Mouse (Mus musculus) small intestine, adult 2 months (tissue): ENCODE results near the gene Arhgap22. TPM values are rescaled to one million over a fixed set of nuclear protein-coding genes. Genes with fewer than 3 reads are reported as not detected.
A peak's percentile ranks its signal among the peaks of the same experiment; 100 is the strongest.

Experiments
- H3K27ac ChIP-seq: fragments of 200-500 bp; 2 replicates; pipeline ENCODE4 v1.5.1; 2012; ENCODE audit warnings: low read depth, low read length, control low read depth, inconsistent platforms; ENCODE audit not compliant: insufficient read depth
- H3K27me3 ChIP-seq: fragments of 200-500 bp; 2 replicates; pipeline ENCODE4 v1.6.1; 2012; ENCODE audit warnings: mild to moderate bottlenecking, moderate library complexity, low read length, inconsistent platforms; ENCODE audit not compliant: control insufficient read depth, insufficient read depth
- H3K36me3 ChIP-seq: fragments of 200-500 bp; 2 replicates; pipeline ENCODE4 v1.6.1; 2012; ENCODE audit warnings: mild to moderate bottlenecking, low read length, control low read depth, inconsistent platforms; ENCODE audit not compliant: control insufficient read depth, insufficient read depth
- H3K4me1 ChIP-seq: fragments of 200-500 bp; 2 replicates; pipeline ENCODE4 v1.6.1; 2012; ENCODE audit warnings: low read length, inconsistent platforms, mixed read lengths; ENCODE audit not compliant: control insufficient read depth, insufficient read depth, insufficient read length
- H3K4me3 ChIP-seq: fragments of 200-500 bp; 2 replicates; pipeline ENCODE4 v1.5.1; 2012; ENCODE audit warnings: low read depth, mild to moderate bottlenecking, control low read depth, inconsistent platforms, low read length, moderate library complexity
- CTCF ChIP-seq: fragments of 200-500 bp; IDR thresholded peaks from 2 replicates; pipeline ENCODE4 v1.5.1; 2012; ENCODE audit warnings: low read depth, mild to moderate bottlenecking, control low read depth, inconsistent platforms, low read length, moderate library complexity, mixed read lengths; ENCODE audit not compliant: insufficient replicate concordance, insufficient read length; ENCODE audit errors: extremely low read depth
- POLR2A ChIP-seq: fragments of 200-500 bp; IDR thresholded peaks from 2 replicates; pipeline ENCODE4 v1.6.1; 2012; ENCODE audit warnings: low read depth, mild to moderate bottlenecking, control low read depth, inconsistent platforms, low read length, moderate library complexity
- WGBS: fragments of 180-500 bp; shearing (Covaris S2); methylation state at CpG from one replicate; pipeline ENCODE4 v1.1.7; 2018; 5-methylcytosine and 5-hydroxymethylcytosine counted together
- polyA plus RNA-seq: library from polyadenylated mRNA; depleted of rRNA; stranded (reverse); fragments of >200 nt; gene quantifications from 2 replicates; pipeline ENCODE4 v1.2.3, GENCODE M21; 2012

Arhgap22 gene
- polyA plus RNA-seq, 1 experiment: 3.6 TPM

- Histone ChIP-seq H3K4me1 (peaks cover 7% of the 10 kb centered on the region), H3K27me3 (no peaks in the 10 kb centered on the region), H3K4me3 (no peak overlapping the region), H3K27ac (peak overlapping the region; percentile 11; the same call in 1 of the 2 replicates), H3K36me3 (no peaks in the 10 kb centered on the region)
- WGBS: 5% methylated on average over 4 of the region's 4 CpGs
- TF ChIP-seq CTCF (no peak), POLR2A (no peak)
These were observed 922 bp downstream of the Arhgap22 start for GRCm38 (mm10) chr14:33214767-33215128.

- no peak overlapping the region for H3K4me3 ChIP-seq
- TF ChIP-seq CTCF (no peak), POLR2A (no peak)
- no peaks in the 10 kb centered on the region for H3K27me3 ChIP-seq
- no peaks in the 10 kb centered on the region for H3K36me3 ChIP-seq
- H3K4me1 ChIP-seq: peaks cover 7% of the 10 kb centered on the region
- H3K27ac ChIP-seq: no peak overlapping the region
- 43% methylated on average over 1 of the region's 1 CpGs for whole genome bisulfite sequencing
These were observed 1.3 kb downstream of the Arhgap22 start for GRCm38 (mm10) chr14:33215163-33215562.

DNA sequence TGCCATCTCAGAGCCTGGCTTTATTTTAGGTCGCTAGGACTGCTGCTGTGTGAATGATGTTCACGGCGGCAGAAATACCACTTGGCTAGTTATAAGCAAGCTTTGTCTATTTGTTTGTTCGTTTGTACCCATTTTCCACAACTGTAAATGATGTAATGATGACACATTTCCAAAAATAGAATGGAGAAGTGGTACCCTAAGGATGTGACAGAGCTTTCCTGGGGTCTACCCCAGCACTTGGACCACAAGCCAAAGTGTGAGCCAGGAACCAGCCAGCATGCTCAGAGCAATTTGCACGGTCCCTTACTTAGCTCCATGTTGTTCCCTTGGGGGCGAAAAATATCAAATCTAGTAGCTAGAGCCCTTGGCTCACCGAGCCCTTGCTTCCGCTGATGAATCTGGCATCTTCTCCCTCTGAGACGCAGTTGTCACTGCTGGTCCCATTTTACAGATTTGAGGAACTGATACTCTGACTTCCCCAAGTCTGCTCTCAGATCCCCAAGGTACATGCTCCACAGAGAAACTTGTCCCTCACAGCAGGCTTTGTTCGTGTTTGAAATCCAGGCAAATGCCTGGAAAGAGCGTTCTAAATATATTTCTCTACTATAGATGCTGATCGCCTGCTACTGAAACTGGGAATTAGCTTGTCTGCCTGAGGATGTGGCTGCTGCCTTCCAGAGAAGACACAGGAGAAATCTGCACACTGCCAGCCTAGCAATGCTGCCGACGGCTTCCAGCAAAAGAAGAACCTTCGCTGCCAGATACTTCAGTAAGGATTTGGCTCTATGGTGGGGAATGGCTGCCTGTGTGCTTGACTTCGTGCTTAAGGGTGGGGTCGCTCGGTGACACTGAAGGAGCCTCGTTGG, 2.8 kb downstream of the Arhgap22 start:
- TF ChIP-seq CTCF: no peak
- TF ChIP-seq POLR2A: no peak
- H3K4me3 ChIP-seq: peak overlapping the region; percentile 12; the same call in 1 of the 2 replicates
- peaks cover 7% of the 10 kb centered on the region for H3K4me1 ChIP-seq
- H3K36me3 ChIP-seq: no peaks in the 10 kb centered on the region
- no peaks in the 10 kb centered on the region for H3K27me3 ChIP-seq
- no peak overlapping the region for H3K27ac ChIP-seq
- WGBS: 81% methylated on average over 19 of the region's 19 CpGs

GRCm38 (mm10) chr14:33225235-33225634, 11.4 kb downstream of the Arhgap22 start:
- H3K4me3 ChIP-seq: no peak overlapping the region
- no peaks in the 10 kb centered on the region for H3K36me3 ChIP-seq
- H3K27ac ChIP-seq: no peak overlapping the region
- TF ChIP-seq CTCF (no peak), POLR2A (no peak)
- H3K4me1 ChIP-seq: no peaks in the 10 kb centered on the region
- no peaks in the 10 kb centered on the region for H3K27me3 ChIP-seq
- WGBS: 89% methylated on average over 4 of the region's 4 CpGs

DNA sequence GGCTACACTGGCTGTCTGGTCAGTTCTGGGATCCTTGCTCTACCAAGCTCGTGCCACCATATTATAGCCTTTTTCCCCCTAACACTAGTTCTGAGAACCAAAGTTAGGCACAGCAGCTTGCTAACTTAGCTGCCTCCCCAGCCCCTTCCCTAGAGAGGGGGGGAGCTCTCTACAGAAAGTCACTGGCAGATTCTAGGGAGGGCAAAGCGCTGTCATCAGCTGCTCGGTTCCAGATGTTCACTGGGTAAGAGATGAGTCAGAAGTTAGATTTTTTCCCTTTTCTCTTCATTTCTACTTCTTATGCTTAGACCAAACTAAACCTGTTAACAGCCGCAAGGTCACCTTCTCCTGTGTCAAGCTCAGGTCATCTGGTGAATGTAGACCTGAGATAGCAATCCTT, 16.8 kb downstream of the Arhgap22 start:
- Histone ChIP-seq H3K27me3 (no peaks in the 10 kb centered on the region), H3K4me1 (no peaks in the 10 kb centered on the region), H3K27ac (no peak overlapping the region), H3K4me3 (no peak overlapping the region), H3K36me3 (no peaks in the 10 kb centered on the region)
- TF ChIP-seq POLR2A (no peak), CTCF (no peak)
- 71% methylated on average over 4 of the region's 4 CpGs for WGBS

DNA sequence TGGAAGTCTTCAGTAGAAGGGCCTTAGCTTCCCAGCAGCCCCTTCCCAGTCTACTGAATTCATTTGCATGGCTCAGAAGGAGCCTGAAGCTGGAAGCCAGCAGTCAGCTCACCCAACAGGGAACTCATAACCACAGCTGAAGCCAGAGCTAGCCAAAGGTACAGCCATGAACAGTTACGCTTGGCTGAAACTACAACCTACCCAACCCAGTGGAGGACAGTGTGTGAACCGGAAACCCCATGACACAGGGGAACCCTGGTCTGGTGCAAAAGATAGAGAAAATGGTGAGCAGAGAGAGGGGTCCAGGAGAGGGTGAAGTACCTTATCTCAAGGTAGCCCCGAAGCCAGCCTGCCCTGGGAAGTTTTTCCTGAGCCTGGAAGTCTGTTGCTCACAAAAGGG, 17.5 kb downstream of the Arhgap22 start:
- TF ChIP-seq POLR2A (no peak), CTCF (no peak)
- 68% methylated on average over 3 of the region's 3 CpGs for WGBS
- no peaks in the 10 kb centered on the region for H3K27me3 ChIP-seq

DNA sequence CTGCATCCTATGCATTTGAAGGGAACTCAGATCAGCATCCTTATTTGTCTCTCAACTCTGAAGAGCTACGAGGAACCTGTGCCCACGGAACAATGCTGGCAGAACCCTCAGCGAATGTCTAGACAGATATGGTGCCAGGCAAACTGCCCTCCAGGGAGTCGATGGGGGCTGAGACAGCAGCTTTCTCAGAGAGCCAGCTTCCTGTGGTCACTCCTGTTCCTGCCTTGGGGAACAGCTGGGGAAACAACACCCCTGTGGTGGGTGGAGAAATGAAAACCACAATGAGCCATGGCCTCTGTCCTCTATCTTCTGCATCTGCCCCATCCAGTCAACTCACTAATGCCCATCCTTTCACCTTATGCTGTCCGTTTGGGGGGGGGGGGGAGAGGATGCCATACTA, 18.2 kb downstream of the Arhgap22 start:
- 56% methylated on average over 5 of the region's 5 CpGs for WGBS
- no peaks in the 10 kb centered on the region for H3K36me3 ChIP-seq
- no peak overlapping the region for H3K27ac ChIP-seq
- TF ChIP-seq CTCF: no peak
- TF ChIP-seq POLR2A: no peak
- H3K27me3 ChIP-seq: no peaks in the 10 kb centered on the region
- no peaks in the 10 kb centered on the region for H3K4me1 ChIP-seq
- H3K4me3 ChIP-seq: no peak overlapping the region

More for the DNA sequence above, 17.5 kb downstream of the Arhgap22 start:
- Histone ChIP-seq H3K4me3 (no peak overlapping the region), H3K4me1 (no peaks in the 10 kb centered on the region), H3K27ac (no peak overlapping the region), H3K36me3 (no peaks in the 10 kb centered on the region)
